Mouse (Mus musculus) liver, adult 2 months (tissue): ENCODE results near the gene Mrps18b.

Experiments
- CTCF ChIP-seq: fragments of 200-500 bp; IDR thresholded peaks from 2 replicates; pipeline ENCODE4 v1.5.1; 2011; ENCODE audit warnings: low read depth, low read length, control low read depth
- POLR2A ChIP-seq: fragments of 200-500 bp; IDR thresholded peaks from 2 replicates; pipeline ENCODE4 v1.6.1; 2011; ENCODE audit warnings: low read length, control low read depth; ENCODE audit not compliant: insufficient read depth; ENCODE audit errors: extremely low read depth

GRCm38 (mm10) chr17:35896781-35897643, 19.2 kb downstream of the Mrps18b start, which contains the start of gene 2310061I04Rik:
- TF ChIP-seq POLR2A, result no peak
- no peak for TF ChIP-seq CTCF
